Mouse (Mus musculus) adrenal gland, postnatal 4 days (tissue): Measurements from ENCODE around the gene Vmn1r178. TPM values are rescaled to one million over a fixed set of nuclear protein-coding genes. Genes with fewer than 3 reads are reported as not detected.
"Not testable (repeated sequence)": the region's sequence is repeated elsewhere in the genome, so short reads cannot be mapped to it uniquely, and the experiment has no call there.

Source experiments
- DNase-seq, 2 experiments: peaks; one replicate each; pipeline ENCODE4 v3.0.0; 2021 to 2022; ENCODE audit warnings: low spot score in 2 of 2, mixed read lengths in 2 of 2
- long read RNA-seq, 2 experiments: library from polyadenylated mRNA; stranded (forward); transcript quantifications; one replicate each; pipeline ENCODE4 v2.0.0; 2021
- total RNA-seq, 2 experiments: library from RNA; stranded (reverse); gene quantifications; 2 replicates each; pipeline ENCODE4 v1.2.3; 2021

Vmn1r178 gene
- not detected for total RNA-seq
- long read RNA-seq, experiment 1 = 0 reads
- long read RNA-seq, experiment 2 = 0 reads

- no peak for DNase-seq
Measured at GRCm38 (mm10) chr7:23891709-23892108, at the start of gene Vmn1r178. Vmn1r178 (plus strand) TSS chr7:23892009.

GRCm38 (mm10) chr7:23866349-23866748 is 25.5 kb upstream of the Vmn1r178 start, which contains the start of gene Vmn1r177:
Vmn1r177 (minus strand) TSS chr7:23866449.
- DNase-seq = not testable (repeated sequence)

- not testable (repeated sequence) for DNase-seq
Measured at GRCm38 (mm10) chr7:23876918-23877317, 14.9 kb upstream of the Vmn1r178 start.

DNA sequence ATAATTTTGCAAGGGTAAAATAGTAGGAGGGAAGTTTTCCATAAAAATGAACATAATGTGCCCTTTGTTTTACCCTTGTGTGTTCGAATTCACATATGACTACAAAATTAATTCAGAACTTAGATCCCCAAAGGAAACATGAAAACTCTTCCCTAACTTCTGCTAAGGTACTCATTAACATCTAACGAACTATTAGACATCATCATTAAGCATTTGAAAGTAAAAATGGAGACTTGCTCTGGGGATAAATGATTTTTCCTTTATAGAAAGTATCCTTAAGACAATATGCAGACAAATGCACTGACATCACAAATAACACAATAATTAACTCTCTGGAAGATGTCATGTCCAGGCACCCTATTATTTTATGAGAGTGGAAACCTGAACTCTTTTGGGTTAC is 34.9 kb downstream of the Vmn1r178 start, which contains the start of gene Vmn1r179:
TSS of gene Vmn1r179 (plus strand) at position 301 of the 400 bp plus-strand sequence.
- DNase-seq = no peak

Other genes starting within 250 kb of the Vmn1r178 start
- not detected for gene Vmn1r172, start 233.7 kb upstream of the Vmn1r178 start, total RNA-seq
- gene Vmn1r173, start 191.3 kb upstream of the Vmn1r178 start, total RNA-seq = not detected
- gene Vmn1r174, start 139.7 kb upstream of the Vmn1r178 start, total RNA-seq = not detected
- not detected for gene Vmn1r175, start 81.4 kb upstream of the Vmn1r178 start, total RNA-seq
- not detected for gene Vmn1r176, start 54.6 kb upstream of the Vmn1r178 start, total RNA-seq
- not detected for gene Vmn1r177, start 25.6 kb upstream of the Vmn1r178 start, total RNA-seq
- gene Vmn1r179, start 35.0 kb downstream of the Vmn1r178 start, total RNA-seq = not detected
- not detected for gene Vmn1r180, start 58.6 kb downstream of the Vmn1r178 start, total RNA-seq
- gene Vmn1r181, start 82.6 kb downstream of the Vmn1r178 start, total RNA-seq = not detected
- not detected for gene V1rd19, start 109.7 kb downstream of the Vmn1r178 start, total RNA-seq
- gene Vmn1r183, start 161.2 kb downstream of the Vmn1r178 start, total RNA-seq = not detected
- gene Zfp180, start 189.9 kb downstream of the Vmn1r178 start, total RNA-seq = 10 to 100 TPM; 19.9 to 20.8 TPM
- gene Zfp112, start 220.3 kb downstream of the Vmn1r178 start, total RNA-seq = 1 to 10 TPM; 6.0 TPM
- 10 to 100 TPM; 12.4 to 12.8 TPM for gene Zfp235, start 242.2 kb downstream of the Vmn1r178 start, total RNA-seq